Mouse (Mus musculus) kidney, embryonic 16.5 days (tissue): ENCODE results near the gene Ifi209. TPM values are rescaled to one million over a fixed set of nuclear protein-coding genes. Genes with fewer than 3 reads are reported as not detected.
"Not testable (repeated sequence)": the region's sequence is repeated elsewhere in the genome, so short reads cannot be mapped to it uniquely, and the experiment has no call there.

Experiments used
- ATAC-seq: fragments of 200-750 bp; cut with Nextera tagmentation; 2 replicates; pipeline ENCODE4 v1.8.0; 2017; ENCODE audit warnings: moderate TSS enrichment; ENCODE audit not compliant: low FRiP score, low TSS enrichment
- H3K27ac ChIP-seq: fragments of 300-500 bp; sonication (generic); 2 replicates; pipeline ENCODE4 v1.5.1; 2014; ENCODE audit warnings: low read length
- H3K27me3 ChIP-seq: fragments of 300-500 bp; sonication (generic); 2 replicates; pipeline ENCODE4 v1.6.1; 2014; ENCODE audit warnings: low read length, control low read depth, mixed read lengths; ENCODE audit not compliant: insufficient read depth
- H3K36me3 ChIP-seq: fragments of 300-500 bp; sonication (generic); 2 replicates; pipeline ENCODE4 v1.6.1; 2014; ENCODE audit warnings: low read length, control low read depth, mixed read lengths; ENCODE audit not compliant: insufficient read depth
- H3K4me1 ChIP-seq: fragments of 300-500 bp; sonication (generic); 2 replicates; pipeline ENCODE4 v1.6.1; 2014; ENCODE audit warnings: low read length, control low read depth, mixed read lengths; ENCODE audit not compliant: insufficient read depth
- H3K4me2 ChIP-seq: fragments of 300-500 bp; sonication (generic); replicated peaks from 2 replicates; pipeline ENCODE4 v1.6.1; 2014; ENCODE audit warnings: low read depth, low read length
- H3K4me3 ChIP-seq: fragments of 300-500 bp; sonication (generic); 2 replicates; pipeline ENCODE4 v1.5.1; 2014; ENCODE audit warnings: mild to moderate bottlenecking, low read length
- H3K9ac ChIP-seq: fragments of 300-500 bp; sonication (generic); replicated peaks from 2 replicates; pipeline ENCODE4 v1.6.1; 2014; ENCODE audit warnings: low read length
- H3K9me3 ChIP-seq: fragments of 300-500 bp; sonication (generic); 2 replicates; pipeline ENCODE4 v1.6.1; 2016; ENCODE audit warnings: low read length, control low read depth
- WGBS: fragments of 180-500 bp; shearing (Covaris S2); extraction: QIAGEN DNeasy Blood & Tissue Kit; methylation state at CpG from one replicate; pipeline ENCODE4 v1.1.7; 2014; 5-methylcytosine and 5-hydroxymethylcytosine counted together
- polyA plus RNA-seq: library from polyadenylated mRNA; unstranded; fragments of >200 nt; fragmentation: Nextera tagmentation; extraction: Ambion mirVana; gene quantifications from 2 replicates; pipeline ENCODE4 v1.2.1, GENCODE M21; 2015

Gene Ifi209
- polyA plus RNA-seq: 0.32 and 0.36 TPM in 2 replicates

GRCm38 (mm10) chr1:173630622-173631021 lies at the start of gene Ifi209:
Gene Ifi209 (plus strand): TSS chr1:173630917.
- H3K27me3 ChIP-seq, H3K4me3 ChIP-seq, H3K4me2 ChIP-seq, H3K9ac ChIP-seq, H3K9me3 ChIP-seq, H3K27ac ChIP-seq, H3K4me1 ChIP-seq, ATAC-seq, H3K36me3 ChIP-seq: not testable (repeated sequence)
- WGBS: 87% methylated on average over 2 of the region's 2 CpGs

GRCm38 (mm10) chr1:173589698-173590097 lies 41.0 kb upstream of the Ifi209 start:
- not testable (repeated sequence) for H3K36me3 ChIP-seq, H3K4me3 ChIP-seq, H3K9ac ChIP-seq, H3K27me3 ChIP-seq, H3K4me2 ChIP-seq, H3K9me3 ChIP-seq, ATAC-seq, H3K4me1 ChIP-seq, H3K27ac ChIP-seq
- 89% methylated on average over 2 of the region's 2 CpGs for WGBS

DNA sequence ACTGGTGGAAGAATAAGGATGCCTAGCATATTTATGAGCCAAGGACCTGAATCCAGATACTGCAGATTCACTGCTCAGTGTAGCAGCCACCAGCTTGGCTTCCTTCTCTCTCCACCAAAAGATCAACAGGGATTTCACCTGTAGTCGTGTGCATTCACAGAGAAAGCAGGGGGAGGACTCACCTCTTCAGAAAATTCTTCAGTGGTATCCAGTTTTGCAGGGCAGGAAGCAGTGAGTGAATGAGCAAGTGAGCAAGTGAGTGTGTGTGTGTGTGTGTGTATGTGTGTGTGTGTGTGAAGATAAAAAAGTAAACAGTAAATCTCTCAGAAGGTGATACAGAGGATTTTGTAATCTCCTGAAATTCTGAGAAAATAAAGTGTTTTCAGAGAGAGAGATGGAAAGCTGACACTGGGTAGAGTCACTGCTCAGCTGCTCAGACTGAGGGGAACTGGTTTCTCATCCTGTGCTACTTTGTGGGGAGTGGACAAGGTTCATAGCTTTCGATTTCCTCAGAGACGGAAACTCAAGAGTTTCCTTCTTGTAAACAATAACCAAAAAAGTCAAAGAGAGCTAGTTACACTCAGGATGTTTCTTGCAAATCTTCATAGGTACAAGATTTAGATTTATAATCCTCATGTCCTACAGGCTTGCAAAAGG lies 31.8 kb upstream of the Ifi209 start, which contains the start of gene Ifi213:
Ifi213 (minus strand) TSS at position 437 of the 657 bp plus-strand sequence.
- not testable (repeated sequence) for H3K27me3 ChIP-seq, H3K9ac ChIP-seq, H3K27ac ChIP-seq, H3K4me3 ChIP-seq, H3K4me2 ChIP-seq, H3K4me1 ChIP-seq, ATAC-seq, H3K36me3 ChIP-seq, H3K9me3 ChIP-seq
- whole genome bisulfite sequencing: 66% methylated on average over 3 of the region's 3 CpGs

- H3K4me3 ChIP-seq, H3K27me3 ChIP-seq, H3K4me2 ChIP-seq, H3K9ac ChIP-seq, H3K27ac ChIP-seq, H3K4me1 ChIP-seq, H3K36me3 ChIP-seq, ATAC-seq, H3K9me3 ChIP-seq: not testable (repeated sequence)
- WGBS: 76% methylated on average over 3 of the region's 3 CpGs
These were observed 20.4 kb upstream of the Ifi209 start for GRCm38 (mm10) chr1:173610291-173610690.

DNA sequence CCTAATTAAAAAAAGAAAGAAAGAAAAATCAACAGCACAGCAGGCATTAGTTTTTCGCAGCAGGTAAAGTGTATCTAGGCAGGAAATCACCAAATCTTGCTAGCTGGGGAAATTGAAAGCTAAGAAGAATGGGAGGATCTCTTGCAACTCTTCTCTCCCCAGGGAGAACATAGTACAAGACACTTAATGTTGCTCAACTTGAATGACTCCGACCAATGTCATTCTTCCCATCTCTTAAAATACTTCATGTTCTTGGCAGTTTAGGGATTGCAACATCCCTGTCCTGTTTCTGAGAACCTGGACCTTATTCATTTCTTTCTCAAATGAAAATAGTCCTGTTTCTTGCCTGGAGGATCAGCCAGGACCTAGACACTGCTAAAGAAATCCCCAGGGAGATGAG lies 8.5 kb upstream of the Ifi209 start:
- H3K9ac ChIP-seq, H3K27ac ChIP-seq, H3K36me3 ChIP-seq, H3K27me3 ChIP-seq, H3K4me2 ChIP-seq, ATAC-seq, H3K4me1 ChIP-seq, H3K4me3 ChIP-seq, H3K9me3 ChIP-seq: not testable (repeated sequence)
- WGBS: 91% methylated on average over 2 of the region's 2 CpGs

DNA sequence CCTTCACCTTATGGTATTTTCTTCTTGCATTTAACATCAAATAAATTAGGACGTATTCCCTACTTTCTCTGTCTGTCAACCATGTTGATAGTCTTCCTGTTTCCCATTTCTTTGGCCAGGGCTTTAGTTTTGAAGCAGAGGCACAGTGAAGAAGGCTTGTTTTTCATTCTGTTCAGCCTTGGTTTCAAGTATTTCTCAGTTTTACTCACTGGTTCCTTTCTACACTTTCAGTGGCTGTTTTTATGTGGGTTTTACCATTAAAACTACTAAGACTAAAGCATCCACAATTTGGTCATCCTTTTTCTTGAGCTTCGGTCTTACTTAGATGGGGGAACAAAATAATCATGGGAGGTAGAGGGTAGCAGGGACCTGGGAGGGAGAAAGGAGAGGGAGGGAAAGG lies 6.7 kb upstream of the Ifi209 start:
- 91% methylated on average over 2 of the region's 2 CpGs for WGBS
- ATAC-seq: no peak
- Histone ChIP-seq H3K4me3 (no peak overlapping the region), H3K27me3 (no peaks in the 10 kb centered on the region), H3K27ac (no peak overlapping the region), H3K36me3 (no peaks in the 10 kb centered on the region), H3K9me3 (no peaks in the 10 kb centered on the region), H3K9ac (no peak overlapping the region), H3K4me2 (no peak overlapping the region), H3K4me1 (no peaks in the 10 kb centered on the region)

DNA sequence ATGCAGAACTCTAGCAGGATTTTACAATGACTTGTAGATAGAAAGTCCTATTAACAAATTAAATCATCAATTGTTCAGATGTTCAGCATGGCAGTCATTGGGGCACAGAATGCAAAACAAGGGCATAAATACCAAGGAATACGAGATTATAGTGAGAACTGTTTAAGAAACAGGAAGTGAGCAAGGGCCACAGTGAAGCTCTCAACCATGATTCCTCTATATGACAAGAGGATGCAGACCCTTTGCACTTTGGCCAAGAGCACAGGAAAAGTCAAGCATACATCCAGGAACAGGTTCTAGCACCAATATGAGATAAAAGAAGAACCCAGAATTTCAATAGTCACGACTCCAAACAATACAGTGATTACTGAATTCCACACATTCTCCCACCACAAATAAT lies 4.0 kb upstream of the Ifi209 start:
- Histone ChIP-seq H3K4me1 (no peaks in the 10 kb centered on the region), H3K27ac (no peak overlapping the region), H3K9ac (no peak overlapping the region), H3K4me3 (no peak overlapping the region), H3K4me2 (no peak overlapping the region), H3K36me3 (no peaks in the 10 kb centered on the region), H3K9me3 (no peaks in the 10 kb centered on the region), H3K27me3 (no peaks in the 10 kb centered on the region)
- 64% methylated on average over 2 of the region's 2 CpGs for WGBS
- no peak for ATAC-seq

GRCm38 (mm10) chr1:173633969-173634645 lies 3.4 kb downstream of the Ifi209 start:
- H3K9me3 ChIP-seq: no peaks in the 10 kb centered on the region
- ATAC-seq: no peak
- 84% methylated on average over 5 of the region's 5 CpGs for WGBS

DNA sequence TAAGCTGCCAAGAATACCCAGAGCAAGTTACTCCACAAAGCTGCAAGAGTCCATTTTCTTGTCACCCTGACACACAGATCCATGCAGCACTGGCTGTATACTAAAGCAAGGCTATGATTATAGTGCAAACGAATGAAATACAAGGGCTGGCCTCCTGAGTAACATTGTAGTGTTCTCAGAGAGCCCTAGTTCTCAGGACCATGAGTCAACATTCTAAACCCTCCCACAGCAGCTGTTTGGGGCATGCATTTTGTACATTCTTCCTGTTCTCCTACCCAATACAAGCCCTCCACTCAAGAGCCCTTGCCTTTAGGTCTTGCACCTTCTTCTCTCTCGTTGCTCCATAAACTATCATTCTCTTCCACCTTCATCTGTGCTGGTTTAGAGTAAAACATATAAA lies 14.7 kb downstream of the Ifi209 start:
- Histone ChIP-seq H3K27me3 (no peaks in the 10 kb centered on the region), H3K36me3 (no peaks in the 10 kb centered on the region), H3K9ac (no peak overlapping the region), H3K9me3 (no peaks in the 10 kb centered on the region), H3K4me2 (no peak overlapping the region), H3K27ac (no peak overlapping the region), H3K4me1 (no peaks in the 10 kb centered on the region), H3K4me3 (no peak overlapping the region)
- 78% methylated on average over 2 of the region's 2 CpGs for WGBS
- ATAC-seq: no peak

More at GRCm38 (mm10) chr1:173633969-173634645, 3.4 kb downstream of the Ifi209 start:
- no peak overlapping the region for H3K27ac ChIP-seq
- H3K9ac ChIP-seq: no peak overlapping the region
- H3K4me1 ChIP-seq: no peaks in the 10 kb centered on the region
- H3K36me3 ChIP-seq: no peaks in the 10 kb centered on the region
- no peak overlapping the region for H3K4me3 ChIP-seq
- no peaks in the 10 kb centered on the region for H3K27me3 ChIP-seq
- no peak overlapping the region for H3K4me2 ChIP-seq

DNA sequence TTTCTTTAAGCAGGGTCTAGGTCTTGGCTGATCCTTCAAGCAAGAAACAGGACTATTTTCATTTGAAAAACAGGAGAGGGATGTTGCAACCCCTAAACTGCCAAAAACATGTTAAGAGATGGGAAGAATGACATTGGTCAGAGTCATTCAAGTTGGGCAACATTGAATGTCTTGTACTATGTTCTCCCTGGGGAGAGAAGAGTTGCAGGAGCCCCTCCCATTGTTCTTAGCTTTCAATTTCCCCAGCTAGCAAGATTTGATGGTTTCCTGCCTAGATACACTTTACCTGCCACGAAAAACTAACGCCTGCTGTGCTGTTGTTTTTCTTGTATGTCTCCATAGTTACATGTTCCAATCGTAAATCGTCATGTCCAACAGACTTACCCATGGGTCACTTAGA lies 27.3 kb downstream of the Ifi209 start:
- H3K4me3 ChIP-seq: no peak overlapping the region
- H3K4me2 ChIP-seq: no peak overlapping the region

More for the DNA sequence above, 27.3 kb downstream of the Ifi209 start:
- 44% methylated on average over 4 of the region's 4 CpGs for WGBS
- Histone ChIP-seq H3K4me1 (no peaks in the 10 kb centered on the region), H3K27me3 (no peaks in the 10 kb centered on the region), H3K9me3 (no peaks in the 10 kb centered on the region), H3K27ac (no peak overlapping the region), H3K9ac (no peak overlapping the region), H3K36me3 (no peaks in the 10 kb centered on the region)
- no peak for ATAC-seq
